Mouse (Mus musculus) forebrain, embryonic 11.5 days (tissue): ENCODE results near the gene Kpna4. TPM values are rescaled to one million over a fixed set of nuclear protein-coding genes. Genes with fewer than 3 reads are reported as not detected.

Experiments
- ATAC-seq: fragments of 200-750 bp; cut with Nextera tagmentation; replicated peaks from 2 replicates; pipeline ENCODE4 v1.8.0; 2017; ENCODE audit warnings: moderate TSS enrichment; ENCODE audit not compliant: low FRiP score
- DNase-seq: peaks from one replicate; pipeline ENCODE4 v3.0.0-alpha.2; 2017; ENCODE audit warnings: low spot score
- H3K27ac ChIP-seq: fragments of 300-500 bp; sonication (generic); 2 replicates; pipeline ENCODE4 v1.5.1; 2014; ENCODE audit warnings: low read depth, low read length
- H3K27me3 ChIP-seq: fragments of 300-500 bp; sonication (generic); 2 replicates; pipeline ENCODE4 v1.6.1; 2014; ENCODE audit warnings: mild to moderate bottlenecking, low read length, mixed read lengths; ENCODE audit not compliant: control insufficient read depth, insufficient read depth
- H3K36me3 ChIP-seq: fragments of 300-500 bp; sonication (generic); 2 replicates; pipeline ENCODE4 v1.6.1; 2014; ENCODE audit warnings: mild to moderate bottlenecking, low read length, moderate library complexity, mixed read lengths; ENCODE audit not compliant: control insufficient read depth, insufficient read depth
- H3K4me1 ChIP-seq: fragments of 300-500 bp; sonication (generic); replicated peaks from 2 replicates; pipeline ENCODE4 v1.6.1; 2014; ENCODE audit warnings: low read length, mixed read lengths; ENCODE audit not compliant: control insufficient read depth, insufficient read depth
- H3K4me2 ChIP-seq: fragments of 300-500 bp; sonication (generic); 2 replicates; pipeline ENCODE4 v1.6.1; 2014; ENCODE audit warnings: low read depth, mild to moderate bottlenecking, low read length, moderate library complexity, mixed read lengths; ENCODE audit not compliant: severe bottlenecking
- H3K4me3 ChIP-seq: fragments of 300-500 bp; sonication (generic); 2 replicates; pipeline ENCODE4 v1.5.1; 2014; ENCODE audit warnings: low read depth, low read length
- H3K9ac ChIP-seq: fragments of 300-500 bp; sonication (generic); 2 replicates; pipeline ENCODE4 v1.6.1; 2014; ENCODE audit warnings: low read length
- H3K9me3 ChIP-seq: fragments of 300-500 bp; sonication (generic); 2 replicates; pipeline ENCODE4 v1.6.1; 2016; ENCODE audit warnings: low read length, mixed read lengths; ENCODE audit not compliant: control insufficient read depth
- WGBS: fragments of 180-500 bp; shearing (Covaris S2); extraction: QIAGEN DNeasy Blood & Tissue Kit; methylation state at CpG from one replicate; pipeline ENCODE4 v1.1.7; 2014; 5-methylcytosine and 5-hydroxymethylcytosine counted together
- polyA plus RNA-seq: library from polyadenylated mRNA; unstranded; fragments of >200 nt; fragmentation: Nextera tagmentation; extraction: Ambion mirVana; gene quantifications from 2 replicates; pipeline ENCODE4 v1.2.1, GENCODE M21; 2014

Gene Kpna4
- polyA plus RNA-seq, 1 experiment from 2014 or later: 54.6 TPM

GRCm38 (mm10) chr3:69125891-69126508 lies 913 bp downstream of the Kpna4 start:
- Histone ChIP-seq H3K9ac (peak overlapping the region; percentile 93), H3K27me3 (no peaks in the 10 kb centered on the region), H3K4me1 (no peaks in the 10 kb centered on the region), H3K9me3 (no peaks in the 10 kb centered on the region), H3K36me3 (no peaks in the 10 kb centered on the region), H3K4me2 (peak overlapping the region; percentile 71), H3K4me3 (peak overlapping the region; percentile 94), H3K27ac (peak overlapping the region; percentile 91; the same call in 1 of the 2 replicates)
- DNase-seq (no peak), ATAC-seq (no peak)
- under 1% methylated on average over 35 of the region's 35 CpGs for WGBS

- Histone ChIP-seq H3K9ac (peak overlapping the region; percentile 93), H3K9me3 (no peaks in the 10 kb centered on the region), H3K27me3 (no peaks in the 10 kb centered on the region), H3K4me3 (peak overlapping the region; percentile 94), H3K4me2 (peak overlapping the region; percentile 71), H3K4me1 (no peaks in the 10 kb centered on the region), H3K36me3 (no peaks in the 10 kb centered on the region), H3K27ac (no peak overlapping the region)
- ATAC-seq (no peak), DNase-seq (no peak)
- WGBS: 24% methylated on average over 4 of the region's 4 CpGs
These were observed 1.5 kb downstream of the Kpna4 start for GRCm38 (mm10) chr3:69125461-69125860.

- Histone ChIP-seq H3K4me3 (no peak overlapping the region), H3K4me2 (no peak overlapping the region), H3K27me3 (no peaks in the 10 kb centered on the region), H3K9ac (no peak overlapping the region), H3K27ac (no peak overlapping the region), H3K9me3 (no peaks in the 10 kb centered on the region), H3K4me1 (no peaks in the 10 kb centered on the region), H3K36me3 (no peaks in the 10 kb centered on the region)
- ATAC-seq (no peak), DNase-seq (no peak)
- WGBS: 76% methylated on average over 3 of the region's 3 CpGs
These were observed 8.1 kb downstream of the Kpna4 start for GRCm38 (mm10) chr3:69118827-69119226.

- Histone ChIP-seq H3K27ac (no peak overlapping the region), H3K4me1 (no peaks in the 10 kb centered on the region), H3K9ac (no peak overlapping the region), H3K4me2 (no peak overlapping the region), H3K36me3 (no peaks in the 10 kb centered on the region), H3K27me3 (no peaks in the 10 kb centered on the region), H3K4me3 (no peak overlapping the region), H3K9me3 (no peaks in the 10 kb centered on the region)
- DNase-seq (no peak), ATAC-seq (no peak)
- WGBS: 94% methylated on average over 1 of the region's 1 CpGs
These were observed 12.2 kb downstream of the Kpna4 start for GRCm38 (mm10) chr3:69114760-69115159.

- no peak for ATAC-seq
These were observed 13.0 kb downstream of the Kpna4 start for GRCm38 (mm10) chr3:69113956-69114355.

GRCm38 (mm10) chr3:69109079-69109478 lies 17.8 kb downstream of the Kpna4 start:
- 91% methylated on average over 1 of the region's 1 CpGs for WGBS
- H3K27ac ChIP-seq: no peak overlapping the region
- no peak overlapping the region for H3K9ac ChIP-seq
- no peak for ATAC-seq
- no peak overlapping the region for H3K4me3 ChIP-seq
- H3K36me3 ChIP-seq: no peaks in the 10 kb centered on the region
- no peaks in the 10 kb centered on the region for H3K4me1 ChIP-seq
- no peaks in the 10 kb centered on the region for H3K9me3 ChIP-seq
- H3K4me2 ChIP-seq: no peak overlapping the region
- no peaks in the 10 kb centered on the region for H3K27me3 ChIP-seq
- DNase-seq: no peak

More at GRCm38 (mm10) chr3:69113956-69114355, 13.0 kb downstream of the Kpna4 start:
- H3K36me3 ChIP-seq: no peaks in the 10 kb centered on the region
- DNase-seq: no peak
- no peaks in the 10 kb centered on the region for H3K27me3 ChIP-seq
- H3K4me2 ChIP-seq: no peak overlapping the region
- H3K27ac ChIP-seq: no peak overlapping the region
- H3K4me3 ChIP-seq: no peak overlapping the region
- 83% methylated on average over 1 of the region's 1 CpGs for WGBS
- H3K4me1 ChIP-seq: no peaks in the 10 kb centered on the region
- no peak overlapping the region for H3K9ac ChIP-seq
- H3K9me3 ChIP-seq: no peaks in the 10 kb centered on the region

GRCm38 (mm10) chr3:69094456-69094855 lies 32.5 kb downstream of the Kpna4 start:
- Histone ChIP-seq H3K27ac (no peak overlapping the region), H3K4me3 (no peak overlapping the region), H3K4me1 (no peaks in the 10 kb centered on the region), H3K27me3 (no peaks in the 10 kb centered on the region), H3K9me3 (no peaks in the 10 kb centered on the region), H3K36me3 (peaks cover 6% of the 10 kb centered on the region; the same call in 1 of the 2 replicates), H3K9ac (no peak overlapping the region), H3K4me2 (no peak overlapping the region)
- 94% methylated on average over 7 of the region's 7 CpGs for WGBS
- DNase-seq (no peak), ATAC-seq (no peak)

- Histone ChIP-seq H3K9me3 (no peaks in the 10 kb centered on the region), H3K4me3 (no peak overlapping the region), H3K9ac (no peak overlapping the region), H3K27ac (no peak overlapping the region), H3K4me2 (no peak overlapping the region), H3K4me1 (no peaks in the 10 kb centered on the region), H3K27me3 (no peaks in the 10 kb centered on the region), H3K36me3 (no peaks in the 10 kb centered on the region)
- ATAC-seq (no peak), DNase-seq (no peak)
- WGBS: 56% methylated on average over 1 of the region's 1 CpGs
These were observed 62.9 kb downstream of the Kpna4 start for GRCm38 (mm10) chr3:69064005-69064404.

- Histone ChIP-seq H3K9ac (no peak overlapping the region), H3K27ac (no peak overlapping the region), H3K4me2 (no peak overlapping the region), H3K4me3 (no peak overlapping the region), H3K27me3 (no peaks in the 10 kb centered on the region), H3K9me3 (no peaks in the 10 kb centered on the region), H3K36me3 (no peaks in the 10 kb centered on the region), H3K4me1 (no peaks in the 10 kb centered on the region)
- DNase-seq (no peak), ATAC-seq (no peak)
- 87% methylated on average over 1 of the region's 1 CpGs for WGBS
These were observed 64.1 kb downstream of the Kpna4 start for GRCm38 (mm10) chr3:69062764-69063163.
